Mouse (Mus musculus) testis, adult 10 weeks (tissue): ENCODE results near the gene 1600012H06Rik. TPM values are rescaled to one million over a fixed set of nuclear protein-coding genes. Genes with fewer than 3 reads are reported as not detected.

ENCODE experiments used
- polyA plus RNA-seq: library from polyadenylated mRNA; stranded (reverse); fragments of 350-450 nt; fragmentation: Illumina TruSeq; extraction: RNeasy Lipid Tissue Mini Kit (QIAGEN cat#74804); gene quantifications from one replicate; pipeline ENCODE4 v1.2.3, GENCODE M21; 2014; ENCODE audit warnings: low read depth, low replicate concordance

1600012H06Rik gene
- 22.7 TPM for polyA plus RNA-seq

GRCm38 (mm10) chr17:14943009-14943728, at the start of gene 1600012H06Rik, which contains the start of gene Wdr27:
Gene 1600012H06Rik (plus strand): TSS chr17:14943184.
Gene Wdr27 (minus strand): TSS chr17:14943158.

GRCm38 (mm10) chr17:14960951-14961556, 18.1 kb downstream of the 1600012H06Rik start, which contains the start of gene Phf10:
Gene Phf10 (minus strand): TSS chr17:14961273.

GRCm38 (mm10) chr17:14978362-14979038, 35.5 kb downstream of the 1600012H06Rik start, which contains the start of the genes 9030025P20Rik and Gm3417:
Gene 9030025P20Rik (plus strand): TSS chr17:14978468.
Gene Gm3417 (minus strand): TSS chr17:14978790.

Other genes starting within 250 kb of the 1600012H06Rik start
- 0.20 TPM for gene Thbs2, start 248.9 kb upstream of the 1600012H06Rik start, polyA plus RNA-seq
- gene Wdr27, start within 50 bp of the 1600012H06Rik start, polyA plus RNA-seq, result 24.1 TPM
- 315 TPM for gene Phf10, start 18.1 kb downstream of the 1600012H06Rik start, polyA plus RNA-seq
- 8.8 TPM for gene 9030025P20Rik, start 35.3 kb downstream of the 1600012H06Rik start, polyA plus RNA-seq
- gene Gm3417, start 35.6 kb downstream of the 1600012H06Rik start, polyA plus RNA-seq, result 4,053 TPM
- 9.6 TPM for gene Gm3435, start 67.0 kb downstream of the 1600012H06Rik start, polyA plus RNA-seq
- 51.4 TPM for gene Ermard, start 98.0 kb downstream of the 1600012H06Rik start, polyA plus RNA-seq
- 7,705 TPM for gene Tcte3, start 98.3 kb downstream of the 1600012H06Rik start, polyA plus RNA-seq
- 38.5 TPM for gene Gm3448, start 98.4 kb downstream of the 1600012H06Rik start, polyA plus RNA-seq